Mouse (Mus musculus) heart, embryonic 14.5 days (tissue): ENCODE results near the gene Luc7l2. TPM values are rescaled to one million over a fixed set of nuclear protein-coding genes. Genes with fewer than 3 reads are reported as not detected.

ENCODE experiments used
- ATAC-seq: fragments of 200-750 bp; cut with Nextera tagmentation; 2 replicates; pipeline ENCODE4 v1.8.0; 2017; ENCODE audit warnings: low read depth, moderate TSS enrichment; ENCODE audit not compliant: insufficient number of reproducible peaks, insufficient read depth, low FRiP score
- H3K27ac ChIP-seq, 2 experiments: fragments of 200-500 bp in 1 of 2; fragments of 300-500 bp in 1 of 2; sonication (generic) in 1 of 2; replicated peaks in 1 of 2; 2 replicates each; pipeline ENCODE4 v1.5.1; 2012 to 2014; ENCODE audit warnings: low read depth in 2 of 2, low read length in 2 of 2, control low read depth in 1 of 2, mild to moderate bottlenecking in 1 of 2, mixed read lengths in 1 of 2; ENCODE audit not compliant: control insufficient read depth in 1 of 2, insufficient read depth in 1 of 2
- H3K27me3 ChIP-seq: fragments of 300-500 bp; sonication (generic); 2 replicates; pipeline ENCODE4 v1.6.1; 2014; ENCODE audit warnings: mild to moderate bottlenecking, low read length, control low read depth; ENCODE audit not compliant: control insufficient read depth, insufficient read depth
- H3K36me3 ChIP-seq: fragments of 300-500 bp; sonication (generic); 2 replicates; pipeline ENCODE4 v1.6.1; 2014; ENCODE audit warnings: mild to moderate bottlenecking, control low read depth, low read length, mixed read lengths; ENCODE audit not compliant: control insufficient read depth, insufficient read depth
- H3K4me1 ChIP-seq, 2 experiments: fragments of 200-500 bp in 1 of 2; fragments of 300-500 bp in 1 of 2; sonication (generic) in 1 of 2; 2 replicates each; pipeline ENCODE4 v1.6.1; 2012 to 2014; ENCODE audit warnings: low read length in 2 of 2, control low read depth in 1 of 2, mixed read lengths in 1 of 2; ENCODE audit not compliant: control insufficient read depth in 2 of 2, insufficient read depth in 2 of 2
- H3K4me2 ChIP-seq: fragments of 300-500 bp; sonication (generic); 2 replicates; pipeline ENCODE4 v1.6.1; 2014; ENCODE audit warnings: mild to moderate bottlenecking, low read length
- H3K4me3 ChIP-seq, 2 experiments: fragments of 200-500 bp in 1 of 2; fragments of 300-500 bp in 1 of 2; sonication (generic) in 1 of 2; 2 replicates each; pipeline ENCODE4 v1.5.1; 2012 to 2014; ENCODE audit warnings: low read length in 2 of 2, mild to moderate bottlenecking in 2 of 2, control low read depth in 1 of 2, low read depth in 1 of 2, moderate library complexity in 1 of 2; ENCODE audit not compliant: control insufficient read depth in 1 of 2, insufficient read depth in 1 of 2
- H3K9ac ChIP-seq: fragments of 300-500 bp; sonication (generic); 2 replicates; pipeline ENCODE4 v1.6.1; 2014; ENCODE audit warnings: mild to moderate bottlenecking, low read length
- H3K9me3 ChIP-seq: fragments of 300-500 bp; sonication (generic); 2 replicates; pipeline ENCODE4 v1.6.1; 2016; ENCODE audit warnings: low read length, control low read depth; ENCODE audit not compliant: control insufficient read depth
- WGBS: fragments of 180-500 bp; shearing (Covaris S2); extraction: QIAGEN DNeasy Blood & Tissue Kit; methylation state at CpG from one replicate; pipeline ENCODE4 v1.1.7; 2014; 5-methylcytosine and 5-hydroxymethylcytosine counted together
- polyA plus RNA-seq: library from polyadenylated mRNA; unstranded; fragments of >200 nt; fragmentation: Nextera tagmentation; extraction: Ambion mirVana; gene quantifications from 2 replicates; pipeline ENCODE4 v1.2.1, GENCODE M21; 2014

Gene Luc7l2
- polyA plus RNA-seq, 1 experiment from 2014 or later: 48.0 TPM

DNA sequence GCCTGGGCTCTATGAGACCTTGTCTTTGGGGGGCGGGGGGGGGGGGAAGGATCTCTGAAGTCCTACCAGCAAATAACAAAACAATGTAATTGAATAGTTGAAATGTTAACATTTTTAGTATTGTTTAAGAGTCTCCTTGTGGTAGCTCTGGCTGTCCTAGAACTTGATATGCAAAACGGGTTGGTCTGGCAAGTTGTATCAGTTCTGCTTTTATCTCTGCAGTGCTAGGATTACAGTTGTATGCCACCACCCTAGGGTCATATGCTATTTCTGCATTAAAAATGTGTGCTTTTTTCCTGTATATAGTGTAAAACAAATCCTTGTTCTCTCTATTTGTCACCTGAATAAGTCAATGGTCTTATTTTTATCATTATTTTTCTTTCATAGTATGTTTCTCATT lies 25.0 kb downstream of the Luc7l2 start:
- no peak overlapping the region for H3K4me2 ChIP-seq
- WGBS: 84% methylated on average over 2 of the region's 2 CpGs
- peaks cover 63% of the 10 kb centered on the region for H3K36me3 ChIP-seq
- no peak overlapping the region for H3K27ac ChIP-seq
- ATAC-seq: no peak
- no peaks in the 10 kb centered on the region for H3K9me3 ChIP-seq
- no peak overlapping the region for H3K4me3 ChIP-seq
- no peak overlapping the region for H3K9ac ChIP-seq
- no peaks in the 10 kb centered on the region for H3K4me1 ChIP-seq
- H3K27me3 ChIP-seq: no peaks in the 10 kb centered on the region

DNA sequence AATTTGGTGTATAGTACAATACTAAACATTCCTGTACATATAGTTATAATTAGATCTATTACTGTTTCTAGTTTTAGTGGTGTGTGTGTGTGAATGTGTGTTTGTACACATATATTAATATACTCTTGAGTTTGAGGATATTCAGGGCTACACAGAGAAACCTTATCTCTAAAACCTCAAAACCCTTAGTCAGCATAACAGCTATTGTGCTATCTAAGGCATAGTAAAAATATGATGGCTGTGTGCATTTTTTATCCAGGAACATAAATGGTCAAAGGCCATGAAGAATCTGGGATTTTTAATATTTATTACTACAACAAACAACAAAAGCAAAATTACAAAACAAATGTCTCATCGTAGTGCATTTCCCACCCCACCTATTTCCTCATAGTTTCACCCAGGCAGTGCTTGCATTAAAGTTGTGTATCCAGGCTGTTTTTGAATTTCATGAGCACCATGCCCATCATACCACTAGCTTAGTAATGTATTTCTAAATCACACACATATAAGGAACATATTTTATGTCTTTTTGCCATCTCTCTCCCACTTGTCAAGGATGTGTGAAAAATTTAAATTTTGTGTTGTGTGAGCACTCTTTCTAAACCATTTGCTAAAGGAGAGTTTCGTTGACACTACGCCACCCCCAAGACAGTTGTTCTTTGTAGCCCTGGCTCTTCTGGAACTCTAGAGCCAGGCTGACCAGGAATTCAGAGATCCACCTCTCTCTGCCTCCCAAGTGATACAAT lies 29.2 kb downstream of the Luc7l2 start:
- over 99% methylated on average over 3 of the region's 3 CpGs for WGBS
- no peak overlapping the region for H3K4me3 ChIP-seq
- no peak overlapping the region for H3K9ac ChIP-seq
- no peak for ATAC-seq
- H3K9me3 ChIP-seq: no peaks in the 10 kb centered on the region
- H3K4me1 ChIP-seq: no peaks in the 10 kb centered on the region
- no peak overlapping the region for H3K4me2 ChIP-seq
- no peak overlapping the region for H3K27ac ChIP-seq
- H3K36me3 ChIP-seq: peaks cover 58% of the 10 kb centered on the region
- no peaks in the 10 kb centered on the region for H3K27me3 ChIP-seq

DNA sequence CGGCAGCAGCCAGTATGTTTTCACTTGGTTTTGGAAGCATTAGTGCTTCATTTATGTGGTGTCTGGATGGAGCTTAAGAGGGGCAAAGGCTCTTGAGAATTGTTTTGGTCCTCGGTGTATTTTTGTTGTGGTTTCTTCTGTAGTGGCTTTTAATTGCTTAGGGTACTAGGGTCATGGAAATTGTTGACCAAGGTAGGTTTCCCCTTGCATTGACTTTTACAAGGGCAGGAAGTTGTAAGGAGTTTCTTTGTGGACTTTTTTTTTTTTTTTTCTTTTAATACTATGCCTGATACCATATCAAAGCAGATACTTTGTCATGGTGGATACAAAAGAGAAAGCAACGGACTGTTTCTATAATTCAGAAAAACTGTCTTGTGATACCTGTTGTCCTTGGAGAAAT lies 30.6 kb downstream of the Luc7l2 start:
- H3K36me3 ChIP-seq: peaks cover 71% of the 10 kb centered on the region
- no peak for ATAC-seq
- 86% methylated on average over 3 of the region's 3 CpGs for WGBS

DNA sequence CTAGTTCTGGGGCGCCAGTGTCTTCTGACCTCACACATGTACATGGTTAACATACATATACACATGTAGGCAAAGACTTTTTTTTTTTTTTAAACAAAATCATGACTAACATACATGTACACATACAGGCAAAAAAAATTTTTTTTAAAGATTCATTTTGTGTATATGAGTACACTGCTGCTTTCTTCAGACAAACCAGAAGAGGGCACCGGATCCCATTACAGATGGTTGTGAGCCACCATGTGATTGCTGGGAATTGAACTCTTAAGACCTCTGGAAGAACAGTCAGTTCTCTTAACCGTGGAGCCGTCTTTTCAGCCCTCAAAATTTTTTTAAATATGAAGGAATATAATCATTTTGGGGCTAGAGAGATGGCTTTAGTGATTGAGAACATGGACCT lies 46.3 kb downstream of the Luc7l2 start:
- WGBS: 88% methylated on average over 4 of the region's 4 CpGs
- ATAC-seq: no peak
- H3K27ac ChIP-seq: no peak overlapping the region
- H3K4me3 ChIP-seq: no peak overlapping the region
- H3K9ac ChIP-seq: no peak overlapping the region
- H3K4me2 ChIP-seq: no peak overlapping the region
- H3K27me3 ChIP-seq: no peaks in the 10 kb centered on the region
- no peaks in the 10 kb centered on the region for H3K4me1 ChIP-seq
- no peaks in the 10 kb centered on the region for H3K9me3 ChIP-seq
- peaks cover 89% of the 10 kb centered on the region for H3K36me3 ChIP-seq

More for the DNA sequence above, 30.6 kb downstream of the Luc7l2 start:
- Histone ChIP-seq H3K4me3 (no peak overlapping the region), H3K4me2 (no peak overlapping the region), H3K9me3 (no peaks in the 10 kb centered on the region), H3K27me3 (no peaks in the 10 kb centered on the region), H3K4me1 (no peaks in the 10 kb centered on the region), H3K9ac (no peak overlapping the region), H3K27ac (no peak overlapping the region)

DNA sequence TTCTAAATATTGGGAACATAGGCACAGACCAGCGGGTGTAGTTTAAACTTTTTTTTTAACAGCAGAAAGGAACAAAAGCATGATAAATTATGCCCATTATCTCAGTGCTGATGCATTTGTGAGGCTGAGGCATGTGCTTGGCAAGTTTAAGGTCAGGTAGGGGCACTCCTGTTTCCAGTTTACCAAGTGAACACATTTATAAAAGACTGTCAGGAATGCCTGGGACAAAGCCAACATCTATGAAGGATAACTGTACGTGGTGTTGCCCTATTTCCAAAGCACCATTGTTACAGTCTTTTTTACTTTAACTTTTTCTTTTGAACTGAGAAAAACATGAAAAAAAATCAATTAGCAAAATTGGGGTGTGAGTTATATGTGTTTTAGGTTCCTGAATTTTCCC lies 58.8 kb downstream of the Luc7l2 start:
- H3K4me1 ChIP-seq: peaks cover 0 to 3% of the 10 kb centered on the region in 2 experiments; a peak in 2 of 4 replicates
- H3K4me3 ChIP-seq: no peak overlapping the region
- H3K4me2 ChIP-seq: no peak overlapping the region
- peaks cover 63% of the 10 kb centered on the region for H3K36me3 ChIP-seq
- no peak overlapping the region for H3K27ac ChIP-seq
- 55% methylated on average over 2 of the region's 2 CpGs for WGBS
- H3K27me3 ChIP-seq: no peaks in the 10 kb centered on the region
- no peak for ATAC-seq
- H3K9me3 ChIP-seq: no peaks in the 10 kb centered on the region
- H3K9ac ChIP-seq: no peak overlapping the region

DNA sequence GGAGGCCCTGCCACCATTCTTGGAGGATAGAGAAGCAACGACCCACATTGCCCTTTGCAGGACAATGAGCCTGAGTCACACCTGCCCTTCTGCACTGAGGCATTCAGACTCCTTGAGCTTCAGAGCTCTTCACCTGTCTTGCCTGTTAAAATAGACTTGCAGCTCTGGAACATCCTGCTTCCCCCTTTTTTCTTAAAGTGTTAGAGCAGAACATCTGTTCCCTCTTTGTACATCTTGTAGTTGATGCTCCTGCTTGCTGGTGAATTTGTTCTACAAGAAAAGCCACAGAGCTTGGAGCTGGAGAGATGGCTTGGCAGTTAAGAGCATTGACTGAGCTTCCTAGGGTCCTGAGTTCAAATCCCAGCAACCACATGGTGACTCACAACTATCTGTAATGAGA lies 71.3 kb downstream of the Luc7l2 start:
- 76% methylated on average over 1 of the region's 1 CpGs for WGBS
- ATAC-seq: no peak

DNA sequence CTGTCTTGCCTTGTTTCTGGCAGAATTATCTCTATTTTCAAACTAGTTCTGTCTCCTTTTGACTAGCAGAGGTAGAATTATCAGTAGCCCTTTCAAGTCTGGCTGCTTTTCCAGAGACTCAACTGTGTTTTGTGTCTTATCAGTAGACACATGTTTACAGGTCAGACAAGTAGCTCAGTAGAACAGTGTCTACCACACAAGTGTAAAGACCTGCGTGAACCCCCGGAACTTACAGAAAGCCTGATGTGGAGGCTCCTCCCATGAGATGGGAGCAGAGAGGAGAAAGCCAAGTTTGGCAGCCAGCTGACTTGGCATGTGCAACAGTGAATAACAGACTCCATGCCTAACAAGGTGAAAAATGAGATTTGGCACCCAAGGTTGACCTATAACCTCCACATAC lies 72.3 kb downstream of the Luc7l2 start:
- Histone ChIP-seq H3K27ac (peak overlapping the region; percentile 69 to 73; a peak in 3 of 4 replicates), H3K9me3 (no peaks in the 10 kb centered on the region), H3K27me3 (no peaks in the 10 kb centered on the region), H3K4me3 (no peak overlapping the region), H3K9ac (no peak overlapping the region), H3K36me3 (peaks cover 26% of the 10 kb centered on the region), H3K4me1 (peaks cover 10 to 21% of the 10 kb centered on the region in 2 experiments), H3K4me2 (no peak overlapping the region)
- no peak for ATAC-seq
- 14% methylated on average over 2 of the region's 2 CpGs for WGBS

More for the DNA sequence above, 71.3 kb downstream of the Luc7l2 start:
- H3K9me3 ChIP-seq: peaks cover 6% of the 10 kb centered on the region; the same call in 1 of the 2 replicates
- H3K4me3 ChIP-seq: no peak overlapping the region
- no peaks in the 10 kb centered on the region for H3K27me3 ChIP-seq
- no peak overlapping the region for H3K4me2 ChIP-seq
- no peak overlapping the region for H3K27ac ChIP-seq
- H3K4me1 ChIP-seq: peaks cover 10 to 21% of the 10 kb centered on the region in 2 experiments
- peaks cover 30% of the 10 kb centered on the region for H3K36me3 ChIP-seq
- no peak overlapping the region for H3K9ac ChIP-seq
